Mouse (Mus musculus) brain, embryonic 14.5 days (tissue): Measurements from ENCODE around the gene Gng2. TPM values are rescaled to one million over a fixed set of nuclear protein-coding genes. Genes with fewer than 3 reads are reported as not detected.

Experiments
- DNase-seq: peaks from one replicate; pipeline ENCODE4 v3.0.0-alpha.2; 2011; ENCODE audit warnings: low read depth
- CTCF ChIP-seq: fragments of 200-500 bp; IDR thresholded peaks from 2 replicates; pipeline ENCODE4 v1.5.1; 2012; ENCODE audit warnings: inconsistent platforms, mild to moderate bottlenecking, moderate library complexity, borderline replicate concordance; ENCODE audit not compliant: insufficient read depth, insufficient read length; ENCODE audit errors: extremely low read depth
- POLR2A ChIP-seq: fragments of 200-500 bp; IDR thresholded peaks from 2 replicates; pipeline ENCODE4 v1.6.1; 2012; ENCODE audit warnings: mild to moderate bottlenecking, inconsistent platforms, borderline replicate concordance; ENCODE audit not compliant: poor library complexity, insufficient read depth, insufficient read length, severe bottlenecking; ENCODE audit errors: extremely low read depth
- polyA plus RNA-seq: library from polyadenylated mRNA; depleted of rRNA; stranded (reverse); fragments of >200 nt; gene quantifications from 2 replicates; pipeline ENCODE4 v1.2.3, GENCODE M21; 2012

The Gng2 gene
- polyA plus RNA-seq, 1 experiment = 363 TPM

- no peak for TF ChIP-seq POLR2A
- TF ChIP-seq CTCF = no peak
- no peak for DNase-seq
These were observed 22.4 kb downstream of the Gng2 start for GRCm38 (mm10) chr14:19955077-19955476.

GRCm38 (mm10) chr14:19950812-19951211, 26.6 kb downstream of the Gng2 start:
- DNase-seq = no peak
- no peak for TF ChIP-seq CTCF

GRCm38 (mm10) chr14:19949475-19949874, 28.0 kb downstream of the Gng2 start:
- DNase-seq = no peak

GRCm38 (mm10) chr14:19946221-19946620, 31.2 kb downstream of the Gng2 start:
- no peak for TF ChIP-seq CTCF
- no peak for TF ChIP-seq POLR2A

More at GRCm38 (mm10) chr14:19949475-19949874, 28.0 kb downstream of the Gng2 start:
- TF ChIP-seq CTCF = no peak
- no peak for TF ChIP-seq POLR2A

GRCm38 (mm10) chr14:19942732-19943131, 34.7 kb downstream of the Gng2 start:
- TF ChIP-seq CTCF (no peak), POLR2A (no peak)
- DNase-seq = no peak

More at GRCm38 (mm10) chr14:19946221-19946620, 31.2 kb downstream of the Gng2 start:
- DNase-seq = no peak

- DNase-seq = peak; percentile 80
- no peak for TF ChIP-seq CTCF
- no peak for TF ChIP-seq POLR2A
These were observed 35.1 kb downstream of the Gng2 start for GRCm38 (mm10) chr14:19942329-19942728.

GRCm38 (mm10) chr14:19940066-19940465, 37.4 kb downstream of the Gng2 start:
- no peak for TF ChIP-seq CTCF
- no peak for TF ChIP-seq POLR2A

GRCm38 (mm10) chr14:19938545-19938944, 38.9 kb downstream of the Gng2 start:
- TF ChIP-seq POLR2A = no peak
- no peak for DNase-seq

More at GRCm38 (mm10) chr14:19940066-19940465, 37.4 kb downstream of the Gng2 start:
- no peak for DNase-seq

- TF ChIP-seq POLR2A (no peak), CTCF (no peak)
- no peak for DNase-seq
These were observed 42.3 kb downstream of the Gng2 start for GRCm38 (mm10) chr14:19935084-19935483.

- DNase-seq = no peak
- TF ChIP-seq CTCF = no peak
- TF ChIP-seq POLR2A = no peak
These were observed 44.1 kb downstream of the Gng2 start for GRCm38 (mm10) chr14:19933314-19933713.

- TF ChIP-seq CTCF = no peak
- DNase-seq = peak; percentile 44
These were observed 49.5 kb downstream of the Gng2 start for GRCm38 (mm10) chr14:19927879-19928278.

GRCm38 (mm10) chr14:19927156-19927555, 50.3 kb downstream of the Gng2 start:
- TF ChIP-seq POLR2A (no peak), CTCF (no peak)
- DNase-seq = no peak

- no peak for TF ChIP-seq CTCF
- TF ChIP-seq POLR2A = no peak
- no peak for DNase-seq
These were observed 51.1 kb downstream of the Gng2 start for GRCm38 (mm10) chr14:19926312-19926711.
